In the genomic region with DNA sequence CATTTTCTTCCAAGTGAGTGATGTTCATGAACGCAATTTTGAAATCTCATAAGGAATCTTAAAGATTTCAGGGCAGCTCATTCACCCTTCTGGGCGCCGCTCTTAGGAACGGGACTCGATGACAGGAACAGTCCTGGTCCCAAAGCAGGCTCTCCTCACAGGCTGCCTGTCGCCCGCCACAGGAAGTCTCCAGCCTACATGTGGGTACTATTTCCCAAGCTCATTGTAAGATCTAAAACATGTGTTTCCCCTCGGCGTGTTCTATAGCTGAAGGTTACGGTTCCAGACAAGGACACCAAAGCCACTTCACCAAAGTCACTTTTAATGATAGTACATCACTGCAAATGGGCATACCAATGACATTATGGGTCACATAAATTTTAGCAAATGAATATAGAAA, we compare ENCODE assay signal across 19 mouse cellular contexts. TPM values are rescaled to one million over a fixed set of nuclear protein-coding genes. Genes with fewer than 3 reads are reported as not detected.
DNase-seq lines count a peak whose midpoint lies in the region; ATAC-seq and TF ChIP-seq lines count a peak whose summit lies in the region.
"Had no signal": no experiment of that assay in that cellular context is flagged by ENCODE, and none has a peak within 500 bp of the region (broad histone marks: within the 10 kb centered on the region; RNA-seq: fewer than 3 reads in every experiment).

No protein-coding gene starts in this region.

- no peak for TF ChIP-seq CTCF in lung, postnatal 0 days (IDR thresholded peaks at IDR 0.05)

- 0 out of 2 replicates have a peak overlapping the region, but pooled peaks have one; percentile 23 for H3K27ac ChIP-seq in hindbrain, embryonic 16.5 days (ENCODE audit: low read depth, low read length)
- H3K27ac ChIP-seq in hindbrain, embryonic 13.5 days, result no peak overlapping the region
- peak overlapping the region; percentile 59 for H3K27ac ChIP-seq in lung, postnatal 0 days (ENCODE audit: low read length)
- H3K27ac ChIP-seq: forebrain, embryonic 10.5 days; hindbrain, embryonic 12.5 days; intestine, embryonic 15.5 days; midbrain, embryonic 13.5 days; neural tube, embryonic 15.5 days had no signal

- DNase-seq in lung, postnatal 0 days (ENCODE audit: low spot score), result no peak
- no peak for DNase-seq in lung, postnatal 14 days
- no peak for DNase-seq in layer of hippocampus, adult 11-12 months (ENCODE audit: low spot score)
- DNase-seq: B cell, adult 2 months; cerebellum, adult 9-10 months; gastrocnemius, postnatal 25 days; kidney, postnatal 10 days; liver, postnatal 0 days had no signal

- WGBS in hindbrain, embryonic 16.5 days, result 89% methylated on average over 10 of the region's 10 CpGs
- WGBS in hindbrain, embryonic 13.5 days, result 88% methylated on average over 10 of the region's 10 CpGs
- WGBS in lung, postnatal 0 days, result 54% methylated on average over 10 of the region's 10 CpGs

- H3K27me3 ChIP-seq in hindbrain, embryonic 16.5 days (replicated peaks; ENCODE audit: control insufficient read depth, insufficient read depth, low read length), result no peaks in the 10 kb centered on the region
- no peaks in the 10 kb centered on the region for H3K27me3 ChIP-seq in hindbrain, embryonic 13.5 days
- no peaks in the 10 kb centered on the region for H3K27me3 ChIP-seq in lung, postnatal 0 days (replicated peaks; ENCODE audit: insufficient read depth, low read length)
- H3K27me3 ChIP-seq: hindbrain, embryonic 12.5 days; intestine, embryonic 15.5 days; neural tube, embryonic 15.5 days had no signal

- TF ChIP-seq EP300 in lung, postnatal 0 days (IDR thresholded peaks at IDR 0.05), result no peak

- H3K4me2 ChIP-seq in hindbrain, embryonic 16.5 days (ENCODE audit: low read length), result no peak overlapping the region
- H3K4me2 ChIP-seq in hindbrain, embryonic 13.5 days, result no peak overlapping the region
- no peak overlapping the region for H3K4me2 ChIP-seq in lung, postnatal 0 days (replicated peaks; ENCODE audit: low read depth, low read length)
- H3K4me2 ChIP-seq: hindbrain, embryonic 12.5 days; intestine, embryonic 15.5 days; midbrain, embryonic 13.5 days; neural tube, embryonic 15.5 days had no signal

- H3K9ac ChIP-seq in hindbrain, embryonic 16.5 days (ENCODE audit: low read depth, low read length), result no peak overlapping the region
- no peak overlapping the region for H3K9ac ChIP-seq in hindbrain, embryonic 13.5 days
- no peak overlapping the region for H3K9ac ChIP-seq in lung, postnatal 0 days (replicated peaks; ENCODE audit: low read depth)
- H3K9ac ChIP-seq: hindbrain, embryonic 12.5 days; intestine, embryonic 15.5 days; liver, postnatal 0 days; midbrain, embryonic 13.5 days; neural tube, embryonic 15.5 days had no signal

- no peaks in the 10 kb centered on the region for H3K9me3 ChIP-seq in hindbrain, embryonic 16.5 days (ENCODE audit: control insufficient read depth, low read length)
- H3K9me3 ChIP-seq in hindbrain, embryonic 13.5 days, result no peaks in the 10 kb centered on the region
- no peaks in the 10 kb centered on the region for H3K9me3 ChIP-seq in lung, postnatal 0 days (ENCODE audit: low read length)
- H3K9me3 ChIP-seq: forebrain, embryonic 10.5 days; hindbrain, embryonic 12.5 days; intestine, embryonic 15.5 days; midbrain, embryonic 13.5 days; neural tube, embryonic 15.5 days had no signal

- H3K36me3 ChIP-seq in hindbrain, embryonic 16.5 days (ENCODE audit: control insufficient read depth, insufficient read depth, low read length), result no peaks in the 10 kb centered on the region
- H3K36me3 ChIP-seq in hindbrain, embryonic 13.5 days, result no peaks in the 10 kb centered on the region
- H3K36me3 ChIP-seq in lung, postnatal 0 days (ENCODE audit: insufficient read depth, low read length), result no peaks in the 10 kb centered on the region
- H3K36me3 ChIP-seq: forebrain, embryonic 10.5 days; hindbrain, embryonic 12.5 days; intestine, embryonic 15.5 days; midbrain, embryonic 13.5 days; neural tube, embryonic 15.5 days had no signal

- no peak overlapping the region for H3K4me3 ChIP-seq in hindbrain, embryonic 16.5 days (ENCODE audit: low read length)
- H3K4me3 ChIP-seq in hindbrain, embryonic 13.5 days, result no peak overlapping the region
- H3K4me3 ChIP-seq in lung, postnatal 0 days (ENCODE audit: low read depth, low read length), result no peak overlapping the region
- H3K4me3 ChIP-seq: forebrain, embryonic 10.5 days; hindbrain, embryonic 12.5 days; intestine, embryonic 15.5 days; midbrain, embryonic 13.5 days; myocyte; neural tube, embryonic 15.5 days had no signal

- ATAC-seq in hindbrain, embryonic 16.5 days, result no peak
- ATAC-seq in hindbrain, embryonic 13.5 days (ENCODE audit: low FRiP score), result no peak
- no peak; the same call in 1 of the 2 replicates for ATAC-seq in lung, postnatal 0 days
- peak; percentile 38 for ATAC-seq in common myeloid progenitor, adult 5-6 weeks (replicated peaks; ENCODE audit: low read depth, poor library complexity, severe bottlenecking)
- ATAC-seq in megakaryocyte progenitor cell, adult 5-6 weeks (replicated peaks; ENCODE audit: poor library complexity), result peak; percentile 60
- ATAC-seq in inflammation-experienced regulatory T-cells, adult 6 months, result no peak
- ATAC-seq: intestine, embryonic 15.5 days; liver, postnatal 0 days; midbrain, embryonic 13.5 days had no signal

- H3K4me1 ChIP-seq in hindbrain, embryonic 16.5 days (ENCODE audit: control insufficient read depth, insufficient read depth, low read depth, low read length), result peaks cover 5% of the 10 kb centered on the region; the same call in 1 of the 2 replicates
- H3K4me1 ChIP-seq in hindbrain, embryonic 13.5 days (replicated peaks), result peaks cover 24% of the 10 kb centered on the region
- peaks cover 34% of the 10 kb centered on the region; the same call in 1 of the 2 replicates for H3K4me1 ChIP-seq in lung, postnatal 0 days (ENCODE audit: insufficient read depth, low read depth, low read length)

RNA-seq across cellular contexts. Expression of gene Pik3r1, which starts 35.3 kb away (rescaled TPM):
- 51.3 and 51.6 TPM in 2 replicates for polyA plus RNA-seq in hindbrain, embryonic 16.5 days (2015; fragmentation: Nextera tagmentation; extraction: Ambion mirVana)
- polyA plus RNA-seq in hindbrain, embryonic 13.5 days (2015; fragmentation: Nextera tagmentation; extraction: Ambion mirVana), result 46.8 and 46.9 TPM in 2 replicates
- polyA plus RNA-seq in lung, postnatal 0 days (2015; fragmentation: Nextera tagmentation; extraction: Ambion mirVana), result 26.3 and 28.1 TPM in 2 replicates
- 114 and 116 TPM in 2 replicates for total RNA-seq in common myeloid progenitor, adult 5-6 weeks (2017)
- 88.5 and 90.8 TPM in 2 replicates for total RNA-seq in megakaryocyte progenitor cell, adult 5-6 weeks (2015)
- 84.9 and 106 TPM in 2 replicates for total RNA-seq in megakaryocyte progenitor cell, adult 5-6 weeks (2017)
- 10 to 100 TPM; 78.0 to 94.8 (median 90.1) TPM for polyA plus RNA-seq in inflammation-experienced regulatory T-cells, adult 6 months (2017; shearing (Covaris generic))

Comparison
In these comparisons a context has a peak if more than half of its experiments do, and no peak if none do; other contexts are left out.
1. ATAC-seq: peak in common myeloid progenitor, adult 5-6 weeks (single experiment) and megakaryocyte progenitor cell, adult 5-6 weeks (single experiment); none in hindbrain, embryonic 16.5 days (single experiment), hindbrain, embryonic 13.5 days (single experiment), lung, postnatal 0 days (single experiment) and inflammation-experienced regulatory T-cells, adult 6 months (single experiment).